Mouse (Mus musculus) bone marrow, adult 2 months (tissue): ENCODE measurements around the gene Plod2.

Experiments used
- CTCF ChIP-seq: fragments of 200-500 bp; IDR thresholded peaks from 2 replicates; pipeline ENCODE4 v1.5.1; 2011; ENCODE audit warnings: low read length, control low read depth; ENCODE audit not compliant: control insufficient read depth, insufficient read depth
- POLR2A ChIP-seq: fragments of 200-500 bp; IDR thresholded peaks from 2 replicates; pipeline ENCODE4 v1.6.1; 2011; ENCODE audit warnings: low read depth, mild to moderate bottlenecking, control low read depth, low read length, borderline replicate concordance; ENCODE audit not compliant: control insufficient read depth

- TF ChIP-seq CTCF (no peak), POLR2A (no peak)
These were observed 26.8 kb downstream of the Plod2 start for GRCm38 (mm10) chr9:92568798-92569197.
